Mouse (Mus musculus) G1E (cell line): Measurements from ENCODE around the gene Pla2g16.

ENCODE experiments used
- CTCF ChIP-seq: IDR thresholded peaks from 2 replicates; pipeline ENCODE4 v1.5.1; 2012; ENCODE audit warnings: low read depth, low read length, inconsistent platforms, mixed read lengths
- GATA1 ChIP-seq: IDR thresholded peaks from 2 replicates; pipeline ENCODE4 v1.6.1; 2012; ENCODE audit warnings: borderline replicate concordance, low read length, inconsistent platforms, mixed read lengths
- GATA2 ChIP-seq: IDR thresholded peaks from 2 replicates; pipeline ENCODE4 v1.6.1; 2012; ENCODE audit warnings: low read depth, low read length, inconsistent platforms, borderline replicate concordance
- POLR2AphosphoS5 ChIP-seq: IDR thresholded peaks from 2 replicates; pipeline ENCODE4 v1.6.1; 2012; ENCODE audit warnings: low read depth, low read length, inconsistent platforms; ENCODE audit not compliant: insufficient replicate concordance
- TAL1 ChIP-seq: conservative IDR thresholded peaks from 2 replicates; pipeline ENCODE4 v1.6.1; 2012; ENCODE audit warnings: low read depth, low read length, inconsistent platforms, mixed read lengths

DNA sequence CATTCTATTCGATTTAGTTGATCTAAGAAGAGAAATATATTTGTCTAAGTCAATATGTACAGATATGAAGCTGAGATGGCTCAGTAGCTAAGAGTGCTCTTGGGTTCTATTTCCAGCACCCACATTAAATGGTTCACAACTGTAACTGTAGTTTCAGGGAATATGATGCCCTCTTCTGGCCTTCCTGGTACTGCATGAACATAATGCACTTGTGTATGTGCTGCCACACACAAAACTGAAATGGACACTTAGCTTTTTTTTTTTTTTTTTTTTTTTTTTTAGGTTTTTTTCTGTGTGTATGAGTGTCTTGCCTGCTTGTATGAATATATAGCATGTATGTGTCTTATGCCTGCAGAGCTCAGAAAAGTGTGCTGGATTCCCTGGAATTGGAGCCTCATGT is 34.0 kb upstream of the Pla2g16 start:
- no peak for TF ChIP-seq CTCF
- no peak for TF ChIP-seq GATA1
- TF ChIP-seq TAL1: no peak
- TF ChIP-seq POLR2AphosphoS5: no peak
- TF ChIP-seq GATA2: no peak
